Mouse (Mus musculus): ENCODE measurements at regions not wholly inside any gene's neighbourhood (a gene's known extent, or its start where the extent isn't known, plus 50 kb on each side); places are given as distances from the start of the nearest gene placed in this dataset.
"Not testable (repeated sequence)": the region's sequence is repeated elsewhere in the genome, so short reads cannot be mapped to it uniquely, and the experiment has no call there.

DNA sequence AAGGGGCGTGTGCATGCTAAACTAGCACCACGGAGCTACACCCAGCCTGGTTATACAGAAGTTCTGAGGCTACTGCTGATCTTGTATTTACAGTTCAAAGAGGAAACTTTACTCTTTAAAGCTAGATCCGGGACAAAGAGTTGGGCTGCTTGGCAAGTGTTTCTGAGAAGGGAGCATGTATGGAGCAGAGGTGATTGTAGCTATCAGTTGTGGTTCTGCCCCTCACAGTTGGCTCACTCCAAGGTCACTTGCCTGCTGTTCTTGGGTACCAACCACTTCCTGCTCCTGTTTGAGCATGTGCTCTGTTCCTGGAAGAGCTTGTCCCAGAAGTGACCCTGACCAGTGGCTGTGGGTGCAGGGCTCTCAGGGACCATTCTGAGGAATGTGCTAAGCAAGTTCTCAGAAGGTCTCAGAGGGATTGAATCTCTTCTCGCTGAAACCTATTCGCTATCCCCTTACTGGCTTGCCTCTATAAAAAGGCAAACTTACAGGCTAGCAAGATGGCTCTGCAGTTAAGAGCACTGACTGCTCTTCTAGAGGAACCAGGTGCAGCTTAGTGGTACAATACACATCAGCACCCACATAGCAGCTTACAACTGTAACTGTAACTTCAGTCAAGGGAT lies 94.9 kb upstream of the Max start:
- DNase-seq (ENCODE audit: low spot score), result no peak

DNA sequence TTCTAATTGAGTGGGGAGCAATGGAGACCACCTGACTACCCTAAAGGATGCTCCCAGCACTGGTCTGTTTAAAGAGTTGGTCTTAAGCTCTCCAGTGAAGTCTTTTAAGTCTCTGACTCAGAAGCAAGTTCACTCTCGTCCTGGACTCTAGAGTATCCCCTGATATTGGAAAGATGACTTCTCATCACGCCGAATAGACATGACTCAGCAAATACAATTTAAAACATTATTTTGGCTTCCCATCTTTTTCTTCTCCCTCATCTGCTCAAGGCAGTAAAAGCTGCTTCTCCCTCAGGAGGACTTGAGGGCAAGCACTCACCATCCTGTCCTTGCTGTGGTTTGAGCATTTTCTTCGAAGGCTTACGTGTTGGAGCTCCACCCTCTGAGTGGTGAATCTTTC lies 92.7 kb upstream of the Max start:
- no peak for DNase-seq (ENCODE audit: low spot score)

DNA sequence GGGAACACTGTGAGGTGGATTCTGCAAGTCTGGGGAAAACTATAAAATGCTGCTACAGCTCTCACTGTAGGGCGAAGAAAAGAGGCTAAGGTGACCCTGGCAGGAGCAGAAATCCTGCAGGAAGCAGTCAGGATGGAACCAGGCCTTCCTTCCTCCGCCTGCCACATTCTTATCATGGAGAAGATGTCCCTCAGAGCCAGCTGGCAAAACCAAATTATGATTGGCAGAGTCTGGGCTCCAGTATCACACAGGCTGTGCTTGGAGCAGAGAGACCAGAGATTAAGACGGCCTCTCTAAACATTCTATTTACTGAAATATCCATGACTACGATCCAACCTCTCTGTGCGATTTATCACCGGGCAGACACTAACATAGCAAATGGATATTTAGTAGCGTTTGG lies 92.2 kb upstream of the Max start:
- DNase-seq (ENCODE audit: low spot score), result no peak

DNA sequence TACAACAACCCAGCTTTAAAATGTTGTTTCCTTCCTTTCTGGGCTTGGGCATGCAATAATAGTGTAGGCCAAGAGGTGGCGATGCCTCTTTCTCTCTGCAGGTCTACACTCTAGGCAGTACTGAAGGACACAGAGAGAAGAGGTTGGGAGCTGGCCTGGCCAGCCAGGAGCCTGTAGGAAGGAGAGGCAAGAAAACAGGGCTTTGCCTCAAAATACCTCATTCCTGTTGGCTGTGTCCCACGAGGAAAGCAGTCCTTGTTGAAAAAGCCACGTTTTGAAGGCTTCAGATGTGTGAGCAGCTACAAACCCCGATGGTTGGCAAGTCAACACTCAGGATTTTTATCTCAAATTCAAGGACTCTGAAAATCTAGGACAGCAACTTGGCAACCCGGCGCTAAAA lies 90.9 kb upstream of the Max start:
- DNase-seq (ENCODE audit: low spot score), result peak; percentile 59

- no peak for DNase-seq (ENCODE audit: low spot score)
Measured at GRCm38 (mm10) chr12:77048380-77048779, 86.4 kb upstream of the Max start.

GRCm38 (mm10) chr12:77047273-77047672 lies 85.3 kb upstream of the Max start:
- no peak for DNase-seq (ENCODE audit: low spot score)

DNA sequence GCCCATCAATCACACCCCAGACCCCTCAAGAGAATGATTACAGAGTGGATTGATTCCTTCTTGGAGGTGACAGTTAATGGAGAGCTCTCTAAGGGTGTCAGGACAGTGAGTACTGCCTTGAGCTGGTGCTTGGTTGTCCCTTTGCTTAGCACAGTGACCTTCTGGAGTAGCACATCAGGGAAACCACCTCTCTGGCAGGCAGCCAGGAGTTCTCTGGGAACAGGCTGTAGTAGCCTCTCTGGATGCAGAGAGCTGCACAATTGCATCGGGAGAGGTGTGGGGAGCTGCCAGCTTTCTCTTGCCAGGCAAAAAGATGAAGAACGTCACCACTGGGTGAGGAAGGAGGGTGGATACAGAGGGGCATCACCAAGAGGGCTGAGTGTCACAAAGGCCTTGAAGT lies 84.0 kb upstream of the Max start:
- DNase-seq (ENCODE audit: low spot score), result no peak

GRCm38 (mm10) chr12:77045356-77045755 lies 83.4 kb upstream of the Max start:
- DNase-seq (ENCODE audit: low spot score), result no peak

DNA sequence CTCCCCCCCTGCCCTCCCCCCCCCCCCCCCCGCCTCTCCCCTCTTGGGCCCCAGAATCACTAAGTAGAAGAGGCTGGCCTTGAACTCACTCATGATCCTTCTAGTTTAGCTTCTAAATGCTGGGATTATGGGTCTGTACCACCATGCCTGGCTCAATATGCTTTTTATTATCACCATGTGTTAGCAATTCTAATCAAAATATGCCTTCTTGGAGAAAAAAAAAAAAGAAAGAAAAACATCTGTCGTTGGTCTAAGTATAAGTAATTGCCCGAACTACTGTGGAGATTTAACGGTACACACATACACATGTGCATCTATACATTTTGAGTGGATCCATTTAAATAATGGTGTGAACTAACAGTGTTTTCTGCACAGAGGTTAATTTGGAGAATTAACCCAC lies 80.4 kb upstream of the Max start:
- no peak for DNase-seq (ENCODE audit: low spot score)

DNA sequence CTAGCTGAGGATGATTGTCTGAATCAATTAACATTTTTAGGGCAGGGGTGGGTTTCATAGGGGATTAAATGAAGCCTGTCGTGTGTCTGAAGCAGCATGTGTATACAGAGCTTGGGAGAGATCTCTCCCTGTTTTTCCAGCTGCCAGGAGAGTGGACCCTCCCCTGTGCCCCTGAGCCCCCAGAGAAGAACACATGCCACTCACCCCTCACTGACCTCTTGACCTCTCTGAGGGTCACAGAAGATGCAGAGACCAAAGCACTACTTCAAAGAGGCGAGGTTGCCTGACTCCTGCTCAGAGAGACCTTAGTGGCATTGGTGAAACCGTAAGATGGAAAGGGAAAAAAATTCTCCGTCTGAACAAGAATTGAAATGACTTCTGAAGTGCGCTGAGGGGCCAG lies 79.1 kb upstream of the Max start:
- no peak for DNase-seq (ENCODE audit: low spot score)

GRCm38 (mm10) chr12:77039953-77040305 lies 77.9 kb upstream of the Max start:
- no peak for DNase-seq (ENCODE audit: low spot score)

DNA sequence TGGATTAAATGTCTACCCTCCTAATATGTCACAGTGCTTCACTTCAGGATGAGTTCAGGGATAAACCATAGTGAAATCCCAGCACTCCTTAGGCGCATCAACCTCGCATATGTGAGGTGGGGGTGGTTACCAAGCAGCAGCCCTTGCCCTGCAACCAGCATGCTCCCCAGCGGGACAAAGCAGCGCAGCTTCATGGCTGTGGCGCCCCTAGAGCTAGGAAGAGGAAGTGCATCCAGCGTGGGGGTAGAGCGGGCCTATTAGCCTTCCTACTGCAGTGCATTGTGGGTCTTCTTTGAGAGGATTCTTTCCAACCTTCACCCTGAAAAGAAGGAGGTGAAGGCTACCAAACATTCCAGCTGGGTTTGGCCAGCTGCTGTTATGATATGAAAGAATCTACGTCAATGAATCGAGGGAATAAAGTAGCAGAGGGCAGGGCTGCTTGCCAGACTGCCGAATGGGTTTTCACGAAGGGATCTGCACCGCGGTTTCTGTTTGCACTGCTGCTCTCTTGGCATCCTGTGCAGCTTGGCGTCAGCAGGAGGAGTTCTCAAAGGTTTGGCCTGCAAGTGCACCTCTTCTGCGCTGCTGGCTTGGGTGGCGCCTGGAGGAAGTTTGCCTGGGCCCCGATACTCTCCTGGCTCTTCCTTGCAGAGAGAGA lies 77.4 kb upstream of the Max start:
- DNase-seq (ENCODE audit: low spot score), result no peak

GRCm38 (mm10) chr12:77035676-77036075 lies 73.7 kb upstream of the Max start:
- DNase-seq (ENCODE audit: low spot score), result no peak

GRCm38 (mm10) chr12:77031448-77031847 lies 69.4 kb upstream of the Max start:
- DNase-seq (ENCODE audit: low spot score), result no peak

GRCm38 (mm10) chr12:77025431-77025879 lies 63.5 kb upstream of the Max start:
- DNase-seq (ENCODE audit: low spot score), result no peak

GRCm38 (mm10) chr12:77022538-77022937 lies 60.5 kb upstream of the Max start:
- DNase-seq (ENCODE audit: low spot score), result no peak

- DNase-seq (ENCODE audit: low spot score), result no peak
Measured at GRCm38 (mm10) chr12:77021881-77022280, 59.9 kb upstream of the Max start.

- DNase-seq (ENCODE audit: low spot score), result no peak
Measured at GRCm38 (mm10) chr12:77019708-77020511, 57.9 kb upstream of the Max start.

DNA sequence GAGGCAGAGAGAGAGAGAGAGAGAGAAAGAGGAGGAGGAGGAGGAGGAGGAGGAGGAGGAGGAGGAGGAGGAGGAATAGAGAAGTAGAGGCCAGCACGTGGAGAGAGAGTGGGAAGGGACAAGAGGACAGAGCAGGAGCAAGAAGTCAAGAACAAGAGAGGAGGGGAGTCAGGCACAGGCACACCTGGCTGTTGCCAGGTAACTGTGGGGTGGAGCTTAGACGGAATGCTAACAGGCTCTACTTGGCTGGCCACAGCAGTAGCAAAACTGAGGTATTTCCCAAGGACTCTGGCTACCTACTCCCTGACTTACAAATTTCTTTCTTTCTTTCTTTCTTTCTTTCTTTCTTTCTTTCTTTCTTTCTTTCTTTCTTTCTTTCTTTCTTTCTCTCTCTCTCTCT lies 57.1 kb upstream of the Max start:
- not testable (repeated sequence) for DNase-seq (ENCODE audit: low spot score)

- no peak for DNase-seq (ENCODE audit: low spot score)
Measured at GRCm38 (mm10) chr12:77018373-77018772, 56.4 kb upstream of the Max start.

DNA sequence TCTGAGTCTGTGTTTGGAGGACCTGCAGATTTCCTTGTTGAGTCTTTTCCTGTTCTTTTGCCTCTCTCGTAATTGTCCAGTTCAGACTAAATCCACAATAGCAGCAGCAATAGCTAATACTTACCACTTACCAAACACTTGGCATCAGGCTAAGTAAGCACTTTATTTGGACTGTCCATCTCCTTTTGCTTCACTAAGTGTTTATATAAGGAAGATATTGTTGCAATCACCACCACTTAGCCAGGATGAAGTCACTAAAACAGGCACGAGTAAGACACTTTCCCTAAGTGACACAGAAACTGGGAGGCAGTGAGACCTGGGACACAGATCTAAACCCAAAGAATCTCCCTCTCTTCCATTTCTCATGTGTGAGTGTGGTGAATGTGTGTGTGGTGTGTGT lies 52.9 kb upstream of the Max start:
- DNase-seq (ENCODE audit: low spot score), result no peak
